Mouse (Mus musculus): ENCODE measurements around the gene Pdzrn4. TPM values are rescaled to one million over a fixed set of nuclear protein-coding genes. Genes with fewer than 3 reads are reported as not detected.
A peak's percentile ranks its signal among the peaks of the same experiment; 100 is the strongest.

Gene Pdzrn4
- polyA plus RNA-seq, 1 experiment from 2014 or later, result 1.7 TPM

GRCm38 (mm10) chr15:92558592-92558991 is 161.9 kb downstream of the Pdzrn4 start:
- H3K4me1 ChIP-seq, result no peaks in the 10 kb centered on the region; the same call in 1 of the 2 replicates
- no peaks in the 10 kb centered on the region for H3K9me3 ChIP-seq
- H3K36me3 ChIP-seq, result no peaks in the 10 kb centered on the region
- H3K27ac ChIP-seq, result no peak overlapping the region
- WGBS, result 39% methylated on average over 5 of the region's 5 CpGs
- H3K27me3 ChIP-seq, result no peaks in the 10 kb centered on the region
- H3K4me3 ChIP-seq, result no peak overlapping the region
- ATAC-seq (ENCODE audit: borderline replicate concordance, extremely low read depth, low FRiP score, low TSS enrichment), result no peak
- H3K9ac ChIP-seq, result no peak overlapping the region
- no peak overlapping the region for H3K4me2 ChIP-seq

GRCm38 (mm10) chr15:92562149-92562548 is 165.5 kb downstream of the Pdzrn4 start:
- Histone ChIP-seq H3K4me3 (no peak overlapping the region), H3K36me3 (no peaks in the 10 kb centered on the region), H3K4me2 (no peak overlapping the region), H3K27ac (no peak overlapping the region), H3K9me3 (no peaks in the 10 kb centered on the region), H3K27me3 (no peaks in the 10 kb centered on the region), H3K9ac (no peak overlapping the region), H3K4me1 (no peaks in the 10 kb centered on the region)
- no peak for ATAC-seq (ENCODE audit: borderline replicate concordance, extremely low read depth, low FRiP score, low TSS enrichment)
- WGBS, result 75% methylated on average over 6 of the region's 6 CpGs

GRCm38 (mm10) chr15:92563576-92563975 is 166.9 kb downstream of the Pdzrn4 start:
- no peak overlapping the region for H3K9ac ChIP-seq
- 56% methylated on average over 2 of the region's 2 CpGs for WGBS
- H3K4me1 ChIP-seq, result no peaks in the 10 kb centered on the region
- no peak overlapping the region for H3K27ac ChIP-seq
- ATAC-seq (ENCODE audit: borderline replicate concordance, extremely low read depth, low FRiP score, low TSS enrichment), result no peak
- no peaks in the 10 kb centered on the region for H3K9me3 ChIP-seq
- H3K27me3 ChIP-seq, result no peaks in the 10 kb centered on the region
- no peak overlapping the region for H3K4me3 ChIP-seq
- H3K4me2 ChIP-seq, result no peak overlapping the region
- H3K36me3 ChIP-seq, result no peaks in the 10 kb centered on the region

- H3K4me3 ChIP-seq, result no peak overlapping the region
- H3K9me3 ChIP-seq, result no peaks in the 10 kb centered on the region
- ATAC-seq (ENCODE audit: borderline replicate concordance, extremely low read depth, low FRiP score, low TSS enrichment), result no peak
- no peaks in the 10 kb centered on the region for H3K4me1 ChIP-seq
- H3K27ac ChIP-seq, result no peak overlapping the region
- H3K9ac ChIP-seq, result no peak overlapping the region
- no peaks in the 10 kb centered on the region for H3K36me3 ChIP-seq
- 69% methylated on average over 3 of the region's 3 CpGs for WGBS
- H3K4me2 ChIP-seq, result no peak overlapping the region
- H3K27me3 ChIP-seq, result no peaks in the 10 kb centered on the region
Measured at GRCm38 (mm10) chr15:92570526-92571243, 174.0 kb downstream of the Pdzrn4 start.

- WGBS, result 41% methylated on average over 5 of the region's 5 CpGs
- H3K36me3 ChIP-seq, result no peaks in the 10 kb centered on the region
- no peak overlapping the region for H3K4me2 ChIP-seq
- H3K27ac ChIP-seq, result no peak overlapping the region
- H3K4me3 ChIP-seq, result no peak overlapping the region
- no peaks in the 10 kb centered on the region for H3K4me1 ChIP-seq
- ATAC-seq (ENCODE audit: borderline replicate concordance, extremely low read depth, low FRiP score, low TSS enrichment), result no peak
- H3K27me3 ChIP-seq, result no peaks in the 10 kb centered on the region
- no peaks in the 10 kb centered on the region for H3K9me3 ChIP-seq
- no peak overlapping the region for H3K9ac ChIP-seq
Measured at GRCm38 (mm10) chr15:92571244-92571539, 174.5 kb downstream of the Pdzrn4 start.

- WGBS, result 39% methylated on average over 11 of the region's 11 CpGs
- H3K4me2 ChIP-seq, result no peak overlapping the region
- ATAC-seq (ENCODE audit: borderline replicate concordance, extremely low read depth, low FRiP score, low TSS enrichment), result no peak
- H3K4me1 ChIP-seq, result peaks cover 7% of the 10 kb centered on the region; the same call in 1 of the 2 replicates
- no peak overlapping the region for H3K27ac ChIP-seq
- no peak overlapping the region for H3K4me3 ChIP-seq
- no peaks in the 10 kb centered on the region for H3K36me3 ChIP-seq
- no peaks in the 10 kb centered on the region for H3K9me3 ChIP-seq
- H3K9ac ChIP-seq, result no peak overlapping the region
- no peaks in the 10 kb centered on the region for H3K27me3 ChIP-seq
Measured at GRCm38 (mm10) chr15:92577476-92577875, 180.8 kb downstream of the Pdzrn4 start.

- Histone ChIP-seq H3K4me3 (no peak overlapping the region), H3K27ac (no peak overlapping the region), H3K4me2 (no peak overlapping the region), H3K4me1 (peaks cover 16% of the 10 kb centered on the region), H3K9ac (no peak overlapping the region), H3K27me3 (no peaks in the 10 kb centered on the region), H3K36me3 (no peaks in the 10 kb centered on the region), H3K9me3 (no peaks in the 10 kb centered on the region)
- WGBS, result 47% methylated on average over 3 of the region's 3 CpGs
- ATAC-seq (ENCODE audit: borderline replicate concordance, extremely low read depth, low FRiP score, low TSS enrichment), result no peak
Measured at GRCm38 (mm10) chr15:92580217-92580616, 183.5 kb downstream of the Pdzrn4 start.

GRCm38 (mm10) chr15:92580742-92581383 is 184.2 kb downstream of the Pdzrn4 start:
- Histone ChIP-seq H3K9me3 (no peaks in the 10 kb centered on the region), H3K9ac (no peak overlapping the region), H3K27ac (no peak overlapping the region), H3K4me2 (no peak overlapping the region), H3K4me3 (no peak overlapping the region), H3K36me3 (no peaks in the 10 kb centered on the region), H3K4me1 (peaks cover 16% of the 10 kb centered on the region), H3K27me3 (no peaks in the 10 kb centered on the region)
- WGBS, result 67% methylated on average over 9 of the region's 9 CpGs
- ATAC-seq (ENCODE audit: borderline replicate concordance, extremely low read depth, low FRiP score, low TSS enrichment), result no peak

- H3K4me3 ChIP-seq, result no peak overlapping the region
- 48% methylated on average over 14 of the region's 14 CpGs for WGBS
Measured at GRCm38 (mm10) chr15:92584357-92585138, 187.9 kb downstream of the Pdzrn4 start.

GRCm38 (mm10) chr15:92587431-92587830 is 190.8 kb downstream of the Pdzrn4 start:
- Histone ChIP-seq H3K27me3 (no peaks in the 10 kb centered on the region), H3K36me3 (no peaks in the 10 kb centered on the region), H3K27ac (no peak overlapping the region), H3K4me1 (peaks cover 8% of the 10 kb centered on the region), H3K4me3 (no peak overlapping the region), H3K4me2 (no peak overlapping the region), H3K9ac (no peak overlapping the region), H3K9me3 (no peaks in the 10 kb centered on the region)
- 82% methylated on average over 1 of the region's 1 CpGs for WGBS
- ATAC-seq (ENCODE audit: borderline replicate concordance, extremely low read depth, low FRiP score, low TSS enrichment), result no peak

More at GRCm38 (mm10) chr15:92584357-92585138, 187.9 kb downstream of the Pdzrn4 start:
- H3K9me3 ChIP-seq, result no peaks in the 10 kb centered on the region
- peaks cover 8% of the 10 kb centered on the region for H3K4me1 ChIP-seq
- H3K9ac ChIP-seq, result no peak overlapping the region
- H3K27ac ChIP-seq, result peak overlapping the region; percentile 70
- H3K4me2 ChIP-seq, result no peak overlapping the region
- no peaks in the 10 kb centered on the region for H3K27me3 ChIP-seq
- H3K36me3 ChIP-seq, result no peaks in the 10 kb centered on the region
- peak; percentile 91 for ATAC-seq (ENCODE audit: borderline replicate concordance, extremely low read depth, low FRiP score, low TSS enrichment)

- H3K4me2 ChIP-seq, result no peak overlapping the region
- no peak for ATAC-seq (ENCODE audit: borderline replicate concordance, extremely low read depth, low FRiP score, low TSS enrichment)
- no peaks in the 10 kb centered on the region for H3K27me3 ChIP-seq
- peaks cover 13% of the 10 kb centered on the region; the same call in 1 of the 2 replicates for H3K4me1 ChIP-seq
- no peak overlapping the region for H3K9ac ChIP-seq
- H3K36me3 ChIP-seq, result no peaks in the 10 kb centered on the region
- WGBS, result 13% methylated on average over 2 of the region's 2 CpGs
- H3K4me3 ChIP-seq, result no peak overlapping the region
- no peaks in the 10 kb centered on the region for H3K9me3 ChIP-seq
- H3K27ac ChIP-seq, result no peak overlapping the region
Measured at GRCm38 (mm10) chr15:92594721-92595120, 198.0 kb downstream of the Pdzrn4 start.

All from lung, embryonic 15.5 days (tissue).